Mouse (Mus musculus) embryo, embryonic 10.5 days (tissue): ENCODE measurements at regions not wholly inside any gene's neighbourhood (a gene's known extent, or its start where the extent isn't known, plus 50 kb on each side); places are given as distances from the start of the nearest gene placed in this dataset.
"Not testable (repeated sequence)": the region's sequence is repeated elsewhere in the genome, so short reads cannot be mapped to it uniquely, and the experiment has no call there.

Source experiments
- DNase-seq: peaks from one replicate; pipeline ENCODE4 v3.0.0-alpha.2; 2015; ENCODE audit warnings: low spot score

- DNase-seq = no peak
Observed at GRCm38 (mm10) chr14:76755591-76756376, 199.1 kb upstream of the Serp2 start.

GRCm38 (mm10) chr14:76753734-76754133 lies 197.0 kb upstream of the Serp2 start:
- DNase-seq = no peak

- DNase-seq = no peak
Observed at GRCm38 (mm10) chr14:76749178-76749577, 192.5 kb upstream of the Serp2 start.

- DNase-seq = no peak
Observed at GRCm38 (mm10) chr14:76748711-76749110, 192.0 kb upstream of the Serp2 start.

- no peak for DNase-seq
Observed at GRCm38 (mm10) chr14:76747814-76748213, 191.1 kb upstream of the Serp2 start.

- DNase-seq = no peak
Observed at GRCm38 (mm10) chr14:76746282-76746681, 189.6 kb upstream of the Serp2 start.

GRCm38 (mm10) chr14:76744674-76745433 lies 188.2 kb upstream of the Serp2 start:
- DNase-seq = no peak

- DNase-seq = no peak
Observed at GRCm38 (mm10) chr14:76742297-76742696, 185.6 kb upstream of the Serp2 start.

- DNase-seq = peak; percentile 77
Observed at GRCm38 (mm10) chr14:76739836-76740597, 183.3 kb upstream of the Serp2 start.

- no peak for DNase-seq
Observed at GRCm38 (mm10) chr14:76735997-76736396, 179.3 kb upstream of the Serp2 start.

- DNase-seq = peak; percentile 58
Observed at GRCm38 (mm10) chr14:76735107-76735506, 178.4 kb upstream of the Serp2 start.

GRCm38 (mm10) chr14:76733258-76733823 lies 176.7 kb upstream of the Serp2 start:
- DNase-seq = no peak

GRCm38 (mm10) chr14:76731096-76731986 lies 174.7 kb upstream of the Serp2 start:
- DNase-seq = no peak

GRCm38 (mm10) chr14:76725844-76726243 lies 169.2 kb upstream of the Serp2 start:
- no peak for DNase-seq

- DNase-seq = not testable (repeated sequence)
Observed at GRCm38 (mm10) chr14:76725231-76725630, 168.5 kb upstream of the Serp2 start.

GRCm38 (mm10) chr14:76724826-76725225 lies 168.1 kb upstream of the Serp2 start:
- DNase-seq = no peak

- no peak for DNase-seq
Observed at GRCm38 (mm10) chr14:76724395-76724794, 167.7 kb upstream of the Serp2 start.

- no peak for DNase-seq
Observed at GRCm38 (mm10) chr14:76723551-76723950, 166.9 kb upstream of the Serp2 start.

- DNase-seq = no peak
Observed at GRCm38 (mm10) chr14:76722297-76722696, 165.6 kb upstream of the Serp2 start.

GRCm38 (mm10) chr14:76721751-76722150 lies 165.1 kb upstream of the Serp2 start:
- no peak for DNase-seq

GRCm38 (mm10) chr14:76717081-76717480 lies 160.4 kb upstream of the Serp2 start:
- DNase-seq = no peak
